Mouse (Mus musculus) G1E (cell line): ENCODE measurements around the gene Parp2. TPM values are rescaled to one million over a fixed set of nuclear protein-coding genes. Genes with fewer than 3 reads are reported as not detected.

Experiments used
- ATAC-seq: 2 replicates; pipeline ENCODE4 v1.8.0; 2016; ENCODE audit warnings: mild to moderate bottlenecking; ENCODE audit not compliant: insufficient number of reproducible peaks, poor library complexity, low FRiP score, severe bottlenecking; ENCODE audit errors: extremely low read depth
- DNase-seq: peaks from one replicate; pipeline ENCODE4 v3.0.0; 2012; ENCODE audit warnings: low spot score
- H3K27me3 ChIP-seq: 2 replicates; pipeline ENCODE4 v1.6.1; 2012; ENCODE audit warnings: mild to moderate bottlenecking, low read length, inconsistent platforms; ENCODE audit not compliant: insufficient read depth
- H3K36me3 ChIP-seq: replicated peaks from 2 replicates; pipeline ENCODE3; 2012; ENCODE audit warnings: mild to moderate bottlenecking, inconsistent platforms
- H3K4me1 ChIP-seq: 2 replicates; pipeline ENCODE4 v1.6.1; 2012; ENCODE audit warnings: low read depth, low read length, inconsistent platforms, mixed read lengths; ENCODE audit not compliant: insufficient read depth
- H3K4me3 ChIP-seq: 2 replicates; pipeline ENCODE4 v1.5.1; 2012; ENCODE audit warnings: low read depth, mild to moderate bottlenecking, inconsistent platforms, low read length, moderate library complexity, mixed read lengths
- H3K9me3 ChIP-seq: replicated peaks from 2 replicates; pipeline ENCODE4 v1.6.1; 2012; ENCODE audit warnings: inconsistent platforms
- CTCF ChIP-seq: IDR thresholded peaks from 2 replicates; pipeline ENCODE4 v1.5.1; 2012; ENCODE audit warnings: low read depth, low read length, inconsistent platforms, mixed read lengths
- GATA1 ChIP-seq: IDR thresholded peaks from 2 replicates; pipeline ENCODE4 v1.6.1; 2012; ENCODE audit warnings: borderline replicate concordance, low read length, inconsistent platforms, mixed read lengths
- polyA plus RNA-seq: library from polyadenylated mRNA; stranded (reverse); fragments of >175 nt; gene quantifications from 2 replicates; pipeline ENCODE4 v1.2.3, GENCODE M21; 2012
- total RNA-seq, 2 experiments: library from RNA; stranded (forward) in 1 of 2; stranded (reverse) in 1 of 2; fragments of 200-1000 nt in 1 of 2; fragments of >200 nt in 1 of 2; fragmentation: Nextera tagmentation in 1 of 2; gene quantifications; 2 replicates each; pipeline ENCODE4 v1.2.3; 2014 to 2017

The Parp2 gene
- total and polyA plus RNA-seq, 3 experiments, result 8.2 to 130 (median 111) TPM

DNA sequence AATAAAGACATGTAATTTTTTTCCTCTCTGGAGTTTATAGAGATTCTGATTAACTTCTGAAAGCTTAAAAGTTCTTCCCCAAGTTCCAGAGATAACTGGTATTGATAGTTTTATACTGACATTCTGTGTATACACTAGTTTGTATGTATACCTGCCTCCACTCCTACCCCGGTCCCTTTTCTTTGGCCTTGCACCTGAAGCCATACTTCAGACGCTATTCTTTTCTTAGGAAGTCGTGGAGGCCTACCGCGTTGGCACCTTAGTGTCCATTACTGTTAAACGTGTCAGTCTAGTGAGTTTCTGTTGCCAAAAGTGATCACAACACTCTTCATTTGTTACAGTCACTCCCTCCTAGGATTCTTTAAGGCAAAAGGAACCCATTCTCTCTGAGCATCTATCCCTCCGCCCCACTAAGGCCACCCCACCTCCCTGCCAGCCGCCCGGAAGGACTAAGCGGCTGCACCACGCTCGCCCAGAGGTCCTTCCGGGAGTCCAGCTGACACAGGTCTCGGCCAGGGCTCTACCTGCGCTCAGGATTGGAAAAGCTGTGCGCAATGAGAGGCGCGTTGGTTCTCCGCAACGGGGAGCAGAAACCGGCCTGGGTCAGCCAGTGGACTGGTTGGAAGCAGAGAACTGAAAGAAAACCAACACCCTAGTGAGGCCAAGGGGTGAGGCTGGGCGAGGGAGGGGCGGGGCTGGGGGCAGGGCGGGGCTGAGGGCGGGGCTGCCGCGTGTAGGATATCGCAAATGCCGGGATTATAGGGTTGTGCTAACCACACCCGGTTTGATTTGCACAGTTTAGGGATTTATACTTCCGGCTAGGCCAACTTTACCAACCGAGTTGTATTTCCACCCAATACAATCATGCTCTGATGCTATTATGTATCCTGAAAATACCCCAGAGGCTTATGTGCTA, 62.5 kb downstream of the Parp2 start, which contains the start of gene Tep1:
Tep1 (minus strand) TSS at position 672 of the 916 bp plus-strand sequence.
- H3K4me3 ChIP-seq, result peak within 1 kb of the TSS; percentile 77
- H3K4me1 ChIP-seq, result peaks cover 17% of the 10 kb centered on the region
- H3K27me3 ChIP-seq, result no peaks in the 10 kb centered on the region
- H3K36me3 ChIP-seq, result peaks cover 38% of the 10 kb centered on the region
- no peaks in the 10 kb centered on the region for H3K9me3 ChIP-seq
- TF ChIP-seq GATA1, result no peak
- TF ChIP-seq CTCF, result no peak
- DNase-seq (peak; percentile 86), ATAC-seq (peak; percentile 92)

GRCm38 (mm10) chr14:50870805-50871143, 63.1 kb downstream of the Parp2 start:
- H3K4me3 ChIP-seq, result peak overlapping the region; percentile 77
- no peak for ATAC-seq

More at GRCm38 (mm10) chr14:50870805-50871143, 63.1 kb downstream of the Parp2 start:
- peaks cover 32% of the 10 kb centered on the region for H3K36me3 ChIP-seq
- peaks cover 17% of the 10 kb centered on the region for H3K4me1 ChIP-seq
- H3K27me3 ChIP-seq, result no peaks in the 10 kb centered on the region
- no peak for TF ChIP-seq GATA1
- no peak for DNase-seq
- H3K9me3 ChIP-seq, result no peaks in the 10 kb centered on the region

Other genes with a start within 250 kb of the Parp2 start
- not detected in 2 replicates for gene Olfr744, start 193.0 kb upstream of the Parp2 start, total RNA-seq (2014; fragmentation: Nextera tagmentation)
- 0.11 TPM in 1 of 2 replicates, not detected in the other for gene Olfr744, start 193.0 kb upstream of the Parp2 start, total RNA-seq (2017)
- not detected in 2 replicates for gene Olfr744, start 193.0 kb upstream of the Parp2 start, polyA plus RNA-seq
- not detected in 2 replicates for gene Olfr745, start 168.5 kb upstream of the Parp2 start, total RNA-seq (2014; fragmentation: Nextera tagmentation)
- gene Olfr745, start 168.5 kb upstream of the Parp2 start, total RNA-seq (2017), result 0.27 TPM in 1 of 2 replicates, not detected in the other
- not detected in 2 replicates for gene Olfr745, start 168.5 kb upstream of the Parp2 start, polyA plus RNA-seq
- not detected in 2 replicates for gene Olfr746, start 160.8 kb upstream of the Parp2 start, total RNA-seq (2014; fragmentation: Nextera tagmentation)
- 0.22 TPM in 1 of 2 replicates, not detected in the other for gene Olfr746, start 160.8 kb upstream of the Parp2 start, total RNA-seq (2017)
- not detected in 2 replicates for gene Olfr746, start 160.8 kb upstream of the Parp2 start, polyA plus RNA-seq
- not detected in 2 replicates for gene Olfr747, start 114.6 kb upstream of the Parp2 start, total RNA-seq (2014; fragmentation: Nextera tagmentation)
- gene Olfr747, start 114.6 kb upstream of the Parp2 start, total RNA-seq (2017), result not detected in 2 replicates
- not detected in 2 replicates for gene Olfr747, start 114.6 kb upstream of the Parp2 start, polyA plus RNA-seq
- gene Olfr748, start 100.5 kb upstream of the Parp2 start, total RNA-seq (2014; fragmentation: Nextera tagmentation), result not detected in 2 replicates
- 0.11 and 0.29 TPM in 2 replicates for gene Olfr748, start 100.5 kb upstream of the Parp2 start, total RNA-seq (2017)
- gene Olfr748, start 100.5 kb upstream of the Parp2 start, polyA plus RNA-seq, result not detected in 2 replicates
- gene Olfr749, start 62.7 kb upstream of the Parp2 start, total RNA-seq (2014; fragmentation: Nextera tagmentation), result not detected in 2 replicates
- gene Olfr749, start 62.7 kb upstream of the Parp2 start, total RNA-seq (2017), result 0.11 and 0.46 TPM in 2 replicates
- not detected in 2 replicates for gene Olfr749, start 62.7 kb upstream of the Parp2 start, polyA plus RNA-seq
- 36.6 and 45.8 TPM in 2 replicates for gene Ttc5, start 22.3 kb upstream of the Parp2 start, total RNA-seq (2014; fragmentation: Nextera tagmentation)
- gene Ttc5, start 22.3 kb upstream of the Parp2 start, total RNA-seq (2017), result 43.4 and 45.2 TPM in 2 replicates
- 26.5 and 40.2 TPM in 2 replicates for gene Ttc5, start 22.3 kb upstream of the Parp2 start, polyA plus RNA-seq
- gene Ccnb1ip1, start 109 bp upstream of the Parp2 start, total RNA-seq (2014; fragmentation: Nextera tagmentation), result 8.7 and 10.3 TPM in 2 replicates
- gene Ccnb1ip1, start 109 bp upstream of the Parp2 start, total RNA-seq (2017), result 6.1 and 8.3 TPM in 2 replicates
- 0.20 and 0.22 TPM in 2 replicates for gene Ccnb1ip1, start 109 bp upstream of the Parp2 start, polyA plus RNA-seq
- gene Tep1, start 62.7 kb downstream of the Parp2 start, total RNA-seq (2014; fragmentation: Nextera tagmentation), result 17.0 and 21.3 TPM in 2 replicates
- 29.1 and 29.9 TPM in 2 replicates for gene Tep1, start 62.7 kb downstream of the Parp2 start, total RNA-seq (2017)
- 2.7 and 3.3 TPM in 2 replicates for gene Tep1, start 62.7 kb downstream of the Parp2 start, polyA plus RNA-seq
- gene Klhl33, start 89.7 kb downstream of the Parp2 start, total RNA-seq (2014; fragmentation: Nextera tagmentation), result not detected in 2 replicates
- gene Klhl33, start 89.7 kb downstream of the Parp2 start, total RNA-seq (2017), result 0.17 and 0.22 TPM in 2 replicates
- not detected in 2 replicates for gene Klhl33, start 89.7 kb downstream of the Parp2 start, polyA plus RNA-seq
- 25.6 and 29.9 TPM in 2 replicates for gene Osgep, start 117.1 kb downstream of the Parp2 start, total RNA-seq (2014; fragmentation: Nextera tagmentation)
- gene Osgep, start 117.1 kb downstream of the Parp2 start, total RNA-seq (2017), result 94.9 and 117 TPM in 2 replicates
- 29.3 and 42.4 TPM in 2 replicates for gene Osgep, start 117.1 kb downstream of the Parp2 start, polyA plus RNA-seq
- 133 and 142 TPM in 2 replicates for gene Apex1, start 117.1 kb downstream of the Parp2 start, total RNA-seq (2014; fragmentation: Nextera tagmentation)
- 165 and 174 TPM in 2 replicates for gene Apex1, start 117.1 kb downstream of the Parp2 start, total RNA-seq (2017)
- 162 and 174 TPM in 2 replicates for gene Apex1, start 117.1 kb downstream of the Parp2 start, polyA plus RNA-seq
- gene Pip4p1, start 123.0 kb downstream of the Parp2 start, total RNA-seq (2014; fragmentation: Nextera tagmentation), result 23.2 and 45.6 TPM in 2 replicates
- gene Pip4p1, start 123.0 kb downstream of the Parp2 start, total RNA-seq (2017), result 31.1 and 32.7 TPM in 2 replicates
- 99.9 and 126 TPM in 2 replicates for gene Pip4p1, start 123.0 kb downstream of the Parp2 start, polyA plus RNA-seq
- 70.0 and 88.4 TPM in 2 replicates for gene Pnp, start 123.2 kb downstream of the Parp2 start, total RNA-seq (2014; fragmentation: Nextera tagmentation)
- gene Pnp, start 123.2 kb downstream of the Parp2 start, total RNA-seq (2017), result 110 and 112 TPM in 2 replicates
- 1.5 TPM in 2 replicates for gene Pnp, start 123.2 kb downstream of the Parp2 start, polyA plus RNA-seq
- gene Gm49342, start 136.7 kb downstream of the Parp2 start, total RNA-seq (2014; fragmentation: Nextera tagmentation), result 3.2 TPM in 1 of 2 replicates, not detected in the other
- gene Gm49342, start 136.7 kb downstream of the Parp2 start, total RNA-seq (2017), result not detected in 2 replicates
- 1.5 and 2.0 TPM in 2 replicates for gene Gm49342, start 136.7 kb downstream of the Parp2 start, polyA plus RNA-seq
- 5.1 and 10.2 TPM in 2 replicates for gene Pnp2, start 148.2 kb downstream of the Parp2 start, total RNA-seq (2014; fragmentation: Nextera tagmentation)
- gene Pnp2, start 148.2 kb downstream of the Parp2 start, total RNA-seq (2017), result 0.52 and 1.1 TPM in 2 replicates
- gene Pnp2, start 148.2 kb downstream of the Parp2 start, polyA plus RNA-seq, result not detected in 2 replicates
- not detected in 2 replicates for gene Rnase10, start 199.9 kb downstream of the Parp2 start, total RNA-seq (2014; fragmentation: Nextera tagmentation)
- gene Rnase10, start 199.9 kb downstream of the Parp2 start, total RNA-seq (2017), result 0.22 TPM in 1 of 2 replicates, not detected in the other
- not detected in 2 replicates for gene Rnase10, start 199.9 kb downstream of the Parp2 start, polyA plus RNA-seq
- gene Rnase9, start 234.0 kb downstream of the Parp2 start, total RNA-seq (2014; fragmentation: Nextera tagmentation), result not detected in 2 replicates
- gene Rnase9, start 234.0 kb downstream of the Parp2 start, total RNA-seq (2017), result 0.11 TPM in 1 of 2 replicates, not detected in the other
- not detected in 2 replicates for gene Rnase9, start 234.0 kb downstream of the Parp2 start, polyA plus RNA-seq
- not detected in 2 replicates for gene Rnase11, start 242.3 kb downstream of the Parp2 start, total RNA-seq (2014; fragmentation: Nextera tagmentation)
- gene Rnase11, start 242.3 kb downstream of the Parp2 start, total RNA-seq (2017), result 0.22 TPM in 1 of 2 replicates, not detected in the other
- gene Rnase11, start 242.3 kb downstream of the Parp2 start, polyA plus RNA-seq, result not detected in 2 replicates
- not detected in 2 replicates for gene Rnase12, start 249.8 kb downstream of the Parp2 start, total RNA-seq (2014; fragmentation: Nextera tagmentation)
- gene Rnase12, start 249.8 kb downstream of the Parp2 start, total RNA-seq (2017), result not detected in 2 replicates
- not detected in 2 replicates for gene Rnase12, start 249.8 kb downstream of the Parp2 start, polyA plus RNA-seq